Comparison of ENCODE assay signal across 24 mouse cellular contexts in the genomic region with DNA sequence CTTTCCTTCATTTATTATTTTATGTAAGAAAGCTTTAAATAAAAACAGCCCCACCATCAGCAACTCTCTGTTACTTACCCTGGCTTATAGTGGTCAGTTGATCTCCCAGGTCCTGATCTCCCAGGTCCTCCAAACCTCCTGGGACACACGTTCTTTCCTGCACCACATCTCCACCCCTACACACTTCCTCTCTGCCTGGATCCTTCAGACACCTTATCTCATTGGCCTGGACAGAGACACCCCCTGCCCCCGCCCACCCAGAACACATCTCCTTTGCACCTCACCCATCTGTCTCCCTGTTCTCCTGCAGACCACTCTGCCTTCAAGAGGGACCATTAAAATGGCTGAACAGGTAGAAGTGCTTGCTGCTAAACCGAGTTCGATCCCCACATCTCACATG. TPM values are rescaled to one million over a fixed set of nuclear protein-coding genes. Genes with fewer than 3 reads are reported as not detected.
DNase-seq lines count a peak whose midpoint lies in the region; ATAC-seq and TF ChIP-seq lines count a peak whose summit lies in the region.
"Had no signal": no experiment of that assay in that cellular context is flagged by ENCODE, and none has a peak within 500 bp of the region (broad histone marks: within the 10 kb centered on the region; RNA-seq: fewer than 3 reads in every experiment).

No protein-coding gene starts in this region.

- H3K4me1 ChIP-seq in liver, postnatal 0 days (ENCODE audit: insufficient read depth): peaks cover 12% of the 10 kb centered on the region

- no peak for TF ChIP-seq CTCF in liver, postnatal 0 days (IDR thresholded peaks at IDR 0.05; ENCODE audit: low read depth)

- H3K27me3 ChIP-seq in liver, postnatal 0 days (ENCODE audit: insufficient read depth, low read length): no peaks in the 10 kb centered on the region
- H3K27me3 ChIP-seq: embryonic facial prominence, embryonic 13.5 days; embryonic facial prominence, embryonic 15.5 days; Patski had no signal

- no peak for ATAC-seq in liver, postnatal 0 days

- H3K9me3 ChIP-seq in liver, postnatal 0 days (ENCODE audit: low read length): no peaks in the 10 kb centered on the region
- H3K9me3 ChIP-seq: embryonic facial prominence, embryonic 13.5 days; embryonic facial prominence, embryonic 15.5 days; forebrain, embryonic 10.5 days; forebrain, embryonic 12.5 days; G1E had no signal

- no peak overlapping the region for H3K4me2 ChIP-seq in liver, postnatal 0 days (ENCODE audit: low read depth, low read length)

- 60% methylated on average over 4 of the region's 4 CpGs for WGBS in liver, postnatal 0 days (ENCODE audit: insufficient replicate concordance)

- no peak overlapping the region for H3K27ac ChIP-seq in liver, postnatal 0 days (ENCODE audit: low read depth)
- H3K27ac ChIP-seq: embryonic facial prominence, embryonic 13.5 days; embryonic facial prominence, embryonic 15.5 days; forebrain, embryonic 12.5 days had no signal

- peak; percentile 86 for DNase-seq in heart, adult 11 months
- no peak for DNase-seq in heart, adult 18-20 months
- DNase-seq in liver, postnatal 0 days: peak; percentile 8
- DNase-seq in liver: no peak
- DNase-seq in adipocyte (ENCODE audit: low spot score): no peak

- H3K4me3 ChIP-seq in liver, postnatal 0 days (ENCODE audit: low read depth, low read length): no peak overlapping the region
- H3K4me3 ChIP-seq: embryonic facial prominence, embryonic 13.5 days; embryonic facial prominence, embryonic 15.5 days; erythroblast, embryonic 14.5 days; forebrain, embryonic 10.5 days; forebrain, embryonic 12.5 days had no signal

- H3K9ac ChIP-seq in liver, postnatal 0 days (replicated peaks): no peak overlapping the region
- H3K9ac ChIP-seq: embryonic facial prominence, embryonic 13.5 days; embryonic facial prominence, embryonic 15.5 days; forebrain, embryonic 12.5 days; forebrain, postnatal 0 days had no signal

- no peak for TF ChIP-seq EP300 in liver, postnatal 0 days (IDR thresholded peaks at IDR 0.05; ENCODE audit: low read depth)

- H3K36me3 ChIP-seq in liver, postnatal 0 days (replicated peaks; ENCODE audit: insufficient read depth, low read length): no peaks in the 10 kb centered on the region
- H3K36me3 ChIP-seq: embryonic facial prominence, embryonic 13.5 days; embryonic facial prominence, embryonic 15.5 days; forebrain, embryonic 10.5 days; forebrain, embryonic 12.5 days; G1E had no signal

RNA-seq across cellular contexts. Expression of a gene that starts 1.6 kb away (rescaled TPM):
- not detected for total RNA-seq in heart, adult 18-20 months (2021)
- 0.16 TPM in 1 of 2 replicates, not detected in the other for polyA plus RNA-seq in liver, postnatal 0 days (2015; fragmentation: Nextera tagmentation; extraction: Ambion mirVana)
- total RNA-seq: adrenal gland, adult 2 months; adrenal gland, postnatal 10 days; adrenal gland, postnatal 25 days; CH12.LX; forebrain, postnatal 0 days had no signal
- polyA plus RNA-seq: embryonic facial prominence, embryonic 11.5 days; embryonic facial prominence, embryonic 13.5 days; forebrain, embryonic 14.5 days; G1E had no signal

RNA-seq across cellular contexts. Expression of a gene that starts 5.2 kb away (rescaled TPM):
- total RNA-seq in heart, adult 18-20 months (2021): 100 to 1,000 TPM; 229 to 251 TPM
- 222 and 225 TPM in 2 replicates for polyA plus RNA-seq in liver, postnatal 0 days (2015; fragmentation: Nextera tagmentation; extraction: Ambion mirVana)

RNA-seq across cellular contexts. Expression of a gene that starts 29.4 kb away (rescaled TPM):
- not detected for total RNA-seq in heart, adult 18-20 months (2021)
- not detected in 2 replicates for polyA plus RNA-seq in liver, postnatal 0 days (2015; fragmentation: Nextera tagmentation; extraction: Ambion mirVana)
- total RNA-seq: adrenal gland, adult 2 months; adrenal gland, postnatal 10 days; adrenal gland, postnatal 25 days; adrenal gland, postnatal 4 days; common myeloid progenitor, adult 5-6 weeks; forebrain, postnatal 0 days had no signal
- polyA plus RNA-seq: activated CD4-positive, CD25-positive, alpha-beta regulatory T cell, adult 4 months; adrenal gland, adult 2 months; brain, embryonic 14.5 days; CD4-positive, CD25-positive, alpha-beta regulatory T cell, adult 4 months; embryonic facial prominence, embryonic 11.5 days; embryonic facial prominence, embryonic 13.5 days; erythroblast, embryonic 14.5 days; forebrain, embryonic 10.5 days; forebrain, embryonic 12.5 days; forebrain, embryonic 14.5 days; forebrain, postnatal 0 days; G1E; Patski had no signal

RNA-seq across cellular contexts. Expression of a gene that starts 41.4 kb away (rescaled TPM):
- not detected for total RNA-seq in heart, adult 18-20 months (2021)
- not detected in 2 replicates for polyA plus RNA-seq in liver, postnatal 0 days (2015; fragmentation: Nextera tagmentation; extraction: Ambion mirVana)
- total RNA-seq: adrenal gland, adult 2 months; adrenal gland, postnatal 10 days; adrenal gland, postnatal 25 days; adrenal gland, postnatal 4 days; common myeloid progenitor, adult 5-6 weeks; forebrain, postnatal 0 days had no signal
- polyA plus RNA-seq: activated CD4-positive, CD25-positive, alpha-beta regulatory T cell, adult 4 months; adrenal gland, adult 2 months; brain, embryonic 14.5 days; CD4-positive, CD25-positive, alpha-beta regulatory T cell, adult 4 months; embryonic facial prominence, embryonic 11.5 days; embryonic facial prominence, embryonic 13.5 days; embryonic facial prominence, embryonic 15.5 days; erythroblast, embryonic 14.5 days; forebrain, embryonic 10.5 days; forebrain, embryonic 12.5 days; forebrain, embryonic 14.5 days; forebrain, postnatal 0 days; G1E; Patski had no signal

RNA-seq across cellular contexts. Expression of a gene that starts 52.8 kb away (rescaled TPM):
- total RNA-seq in heart, adult 18-20 months (2021): not detected
- not detected in 2 replicates for polyA plus RNA-seq in liver, postnatal 0 days (2015; fragmentation: Nextera tagmentation; extraction: Ambion mirVana)
- total RNA-seq: adrenal gland, adult 2 months; adrenal gland, postnatal 10 days; adrenal gland, postnatal 25 days; adrenal gland, postnatal 4 days; CH12.LX; common myeloid progenitor, adult 5-6 weeks; forebrain, postnatal 0 days; G1E had no signal
- polyA plus RNA-seq: activated CD4-positive, CD25-positive, alpha-beta regulatory T cell, adult 4 months; adrenal gland, adult 2 months; brain, embryonic 14.5 days; CD4-positive, CD25-positive, alpha-beta regulatory T cell, adult 4 months; embryonic facial prominence, embryonic 11.5 days; embryonic facial prominence, embryonic 13.5 days; embryonic facial prominence, embryonic 15.5 days; erythroblast, embryonic 14.5 days; forebrain, embryonic 10.5 days; forebrain, embryonic 12.5 days; forebrain, embryonic 14.5 days; forebrain, postnatal 0 days; G1E; Patski had no signal

Comparison
In these comparisons a context has a peak if more than half of its experiments do, and no peak if none do; other contexts are left out.
1. DNase-seq: peak in heart, adult 11 months (single experiment) and liver, postnatal 0 days (single experiment); none in heart, adult 18-20 months (0 of 2), liver (single experiment) and adipocyte (single experiment).